Mouse (Mus musculus) right cerebral cortex, postnatal 14 days (tissue): ENCODE results near the gene Tiam1.

Experiments used
- DNase-seq: peaks from one replicate; pipeline ENCODE4 v3.0.0; 2022

The Tiam1 gene

GRCm38 (mm10) chr16:89905730-89906305 is 237.8 kb downstream of the Tiam1 start:
- no peak for DNase-seq

GRCm38 (mm10) chr16:89904121-89904520 is 239.4 kb downstream of the Tiam1 start:
- DNase-seq = no peak

- DNase-seq = no peak
Observed at GRCm38 (mm10) chr16:89902578-89903304, 240.8 kb downstream of the Tiam1 start.

- no peak for DNase-seq
Observed at GRCm38 (mm10) chr16:89900681-89901080, 242.9 kb downstream of the Tiam1 start.

- no peak for DNase-seq
Observed at GRCm38 (mm10) chr16:89899192-89899591, 244.4 kb downstream of the Tiam1 start.

- DNase-seq = no peak
Observed at GRCm38 (mm10) chr16:89898299-89898625, 245.3 kb downstream of the Tiam1 start.

GRCm38 (mm10) chr16:89897547-89898298 is 245.8 kb downstream of the Tiam1 start:
- DNase-seq = peak; percentile 60

- no peak for DNase-seq
Observed at GRCm38 (mm10) chr16:89896885-89897546, 246.6 kb downstream of the Tiam1 start.

- DNase-seq = no peak
Observed at GRCm38 (mm10) chr16:89896392-89896791, 247.2 kb downstream of the Tiam1 start.

GRCm38 (mm10) chr16:89895283-89895682 is 248.3 kb downstream of the Tiam1 start:
- DNase-seq = no peak

GRCm38 (mm10) chr16:89894816-89895215 is 248.8 kb downstream of the Tiam1 start:
- no peak for DNase-seq

- no peak for DNase-seq
Observed at GRCm38 (mm10) chr16:89890515-89891189, 252.9 kb downstream of the Tiam1 start.

GRCm38 (mm10) chr16:89889890-89890462 is 253.6 kb downstream of the Tiam1 start:
- no peak for DNase-seq

- no peak for DNase-seq
Observed at GRCm38 (mm10) chr16:89886561-89886960, 257.0 kb downstream of the Tiam1 start.

- no peak for DNase-seq
Observed at GRCm38 (mm10) chr16:89885661-89886060, 257.9 kb downstream of the Tiam1 start.

- no peak for DNase-seq
Observed at GRCm38 (mm10) chr16:89883897-89884296, 259.7 kb downstream of the Tiam1 start.

GRCm38 (mm10) chr16:89882477-89883234 is 260.9 kb downstream of the Tiam1 start:
- DNase-seq = no peak

GRCm38 (mm10) chr16:89877206-89877605 is 266.4 kb downstream of the Tiam1 start:
- no peak for DNase-seq

- no peak for DNase-seq
Observed at GRCm38 (mm10) chr16:89876079-89876478, 267.5 kb downstream of the Tiam1 start.

- no peak for DNase-seq
Observed at GRCm38 (mm10) chr16:89874012-89874704, 269.4 kb downstream of the Tiam1 start.
